Mouse (Mus musculus) ES-Bruce4 (cell line): ENCODE measurements around the gene Anp32e. TPM values are rescaled to one million over a fixed set of nuclear protein-coding genes. Genes with fewer than 3 reads are reported as not detected.

Experiments used
- H3K27ac ChIP-seq: 2 replicates; pipeline ENCODE4 v1.5.1; 2012; ENCODE audit warnings: low read length, inconsistent platforms; ENCODE audit not compliant: insufficient read depth
- H3K27me3 ChIP-seq: 2 replicates; pipeline ENCODE4 v1.6.1; 2012; ENCODE audit warnings: mild to moderate bottlenecking, low read length, inconsistent platforms; ENCODE audit not compliant: control insufficient read depth, poor library complexity, insufficient read depth, severe bottlenecking
- H3K36me3 ChIP-seq: 2 replicates; pipeline ENCODE4 v1.6.1; 2012; ENCODE audit warnings: inconsistent platforms, mild to moderate bottlenecking, low read length, moderate library complexity; ENCODE audit not compliant: control insufficient read depth, poor library complexity, insufficient read depth, severe bottlenecking
- H3K4me1 ChIP-seq: one replicate; pipeline ENCODE4 v1.8.1; 2011; ENCODE audit warnings: low read length; ENCODE audit not compliant: control insufficient read depth, insufficient read depth
- H3K4me3 ChIP-seq: 2 replicates; pipeline ENCODE4 v1.5.1; 2011; ENCODE audit warnings: low read depth, mild to moderate bottlenecking, low read length
- H3K9ac ChIP-seq: 2 replicates; pipeline ENCODE4 v1.6.1; 2012; ENCODE audit warnings: low read depth, mild to moderate bottlenecking, inconsistent platforms; ENCODE audit not compliant: poor library complexity, severe bottlenecking
- H3K9me3 ChIP-seq: replicated peaks from 2 replicates; pipeline ENCODE4 v1.6.1; 2012; ENCODE audit warnings: mild to moderate bottlenecking, low read length, inconsistent platforms; ENCODE audit not compliant: control insufficient read depth, poor library complexity, insufficient read depth, severe bottlenecking
- CTCF ChIP-seq: IDR thresholded peaks from one replicate; pipeline ENCODE4 v1.8.1; 2011; ENCODE audit warnings: low read depth, low read length
- EP300 ChIP-seq: IDR thresholded peaks from 2 replicates; pipeline ENCODE4 v1.6.1; 2011; ENCODE audit warnings: low read depth, low read length; ENCODE audit not compliant: insufficient read depth
- POLR2A ChIP-seq: IDR thresholded peaks from one replicate; pipeline ENCODE4 v1.8.1; 2011; ENCODE audit warnings: low read length; ENCODE audit not compliant: insufficient read depth
- polyA plus RNA-seq: library from polyadenylated mRNA; stranded (reverse); fragments of >200 nt; gene quantifications from 2 replicates; pipeline ENCODE4 v1.2.4, GENCODE M21; 2011; ENCODE audit warnings: low read depth; ENCODE audit not compliant: missing spikeins, insufficient read depth, insufficient read length

Gene Anp32e
- polyA plus RNA-seq, 1 experiment = 386 TPM

DNA sequence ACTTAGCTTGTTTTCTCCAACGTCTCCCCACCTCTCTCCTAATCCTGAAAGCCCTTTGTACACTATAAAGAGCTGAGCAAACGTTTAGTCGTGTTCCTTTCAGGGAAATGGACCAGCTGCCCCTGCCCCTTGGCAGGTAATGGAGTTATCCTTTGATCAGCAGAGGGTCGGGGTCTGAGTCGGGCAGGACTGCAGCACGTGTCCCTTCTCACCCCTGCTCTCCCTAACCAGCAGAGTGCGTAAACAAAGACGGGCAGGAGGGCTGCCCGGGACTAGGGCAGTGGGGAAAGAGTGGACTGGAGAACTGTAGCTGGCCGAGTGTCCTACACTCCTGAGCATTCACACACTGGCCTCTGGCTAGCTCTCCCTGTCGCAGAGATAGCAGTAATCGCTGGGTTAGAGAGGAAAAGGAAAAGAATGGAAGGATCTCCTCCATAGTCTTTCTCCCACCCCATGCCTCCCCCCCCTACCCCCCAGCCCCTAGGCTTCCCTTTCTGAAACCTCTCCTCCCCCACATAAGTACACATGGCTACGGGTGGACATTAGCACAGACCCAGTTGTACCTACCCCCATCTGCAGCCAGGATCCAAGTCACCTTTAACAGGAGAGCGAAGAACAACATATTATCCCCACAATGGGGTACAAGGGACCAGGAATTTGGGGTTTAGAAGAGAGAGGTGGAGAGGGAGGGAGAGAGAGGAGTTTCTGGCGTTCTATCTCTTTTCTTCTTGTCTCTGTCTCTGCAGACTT lies 25.1 kb upstream of the Anp32e start:
- H3K9ac ChIP-seq = peak overlapping the region; percentile 11; the same call in 1 of the 2 replicates
- 0 out of 2 replicates have a peak, but pooled peaks cover 6% of the 10 kb centered on the region for H3K27me3 ChIP-seq
- no peaks in the 10 kb centered on the region for H3K9me3 ChIP-seq
- no peaks in the 10 kb centered on the region for H3K36me3 ChIP-seq
- H3K4me3 ChIP-seq = peak overlapping the region; percentile 6; the same call in 1 of the 2 replicates
- peaks cover 4% of the 10 kb centered on the region for H3K4me1 ChIP-seq
- H3K27ac ChIP-seq = no peak overlapping the region
- TF ChIP-seq EP300 (no peak), POLR2A (no peak), CTCF (no peak)

DNA sequence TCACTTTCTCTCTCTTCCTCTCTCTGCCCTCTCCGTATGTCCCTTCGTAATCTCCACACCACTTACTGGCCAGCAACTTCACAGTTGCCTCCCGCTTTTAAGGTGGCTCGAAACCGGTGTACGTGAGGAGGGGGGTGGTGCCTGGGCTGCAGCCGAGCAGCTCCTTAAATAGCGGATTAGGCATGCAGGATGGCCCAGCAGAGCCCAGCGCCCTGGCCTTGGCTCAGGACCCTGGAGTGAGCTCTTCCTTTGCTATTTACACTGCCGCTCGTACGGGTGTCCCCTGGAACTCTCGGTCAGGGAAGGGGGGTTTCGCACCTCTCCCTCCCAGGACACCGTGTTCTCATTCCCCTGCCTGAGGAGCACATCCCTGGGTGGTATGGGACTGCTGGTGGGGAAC lies 24.5 kb upstream of the Anp32e start, which contains the start of gene Car14:
Car14 (minus strand) TSS at position 124 of the 400 bp plus-strand sequence.
- TF ChIP-seq POLR2A = no peak
- TF ChIP-seq CTCF = no peak
- peak within 1 kb of the TSS; percentile 57 for H3K4me3 ChIP-seq
- no peaks in the 10 kb centered on the region for H3K36me3 ChIP-seq
- H3K9me3 ChIP-seq = no peaks in the 10 kb centered on the region
- 0 out of 2 replicates have a peak, but pooled peaks cover 6% of the 10 kb centered on the region for H3K27me3 ChIP-seq
- no peak within 1 kb of the TSS for H3K27ac ChIP-seq
- peaks cover 4% of the 10 kb centered on the region for H3K4me1 ChIP-seq
- H3K9ac ChIP-seq = peak within 1 kb of the TSS; percentile 11

DNA sequence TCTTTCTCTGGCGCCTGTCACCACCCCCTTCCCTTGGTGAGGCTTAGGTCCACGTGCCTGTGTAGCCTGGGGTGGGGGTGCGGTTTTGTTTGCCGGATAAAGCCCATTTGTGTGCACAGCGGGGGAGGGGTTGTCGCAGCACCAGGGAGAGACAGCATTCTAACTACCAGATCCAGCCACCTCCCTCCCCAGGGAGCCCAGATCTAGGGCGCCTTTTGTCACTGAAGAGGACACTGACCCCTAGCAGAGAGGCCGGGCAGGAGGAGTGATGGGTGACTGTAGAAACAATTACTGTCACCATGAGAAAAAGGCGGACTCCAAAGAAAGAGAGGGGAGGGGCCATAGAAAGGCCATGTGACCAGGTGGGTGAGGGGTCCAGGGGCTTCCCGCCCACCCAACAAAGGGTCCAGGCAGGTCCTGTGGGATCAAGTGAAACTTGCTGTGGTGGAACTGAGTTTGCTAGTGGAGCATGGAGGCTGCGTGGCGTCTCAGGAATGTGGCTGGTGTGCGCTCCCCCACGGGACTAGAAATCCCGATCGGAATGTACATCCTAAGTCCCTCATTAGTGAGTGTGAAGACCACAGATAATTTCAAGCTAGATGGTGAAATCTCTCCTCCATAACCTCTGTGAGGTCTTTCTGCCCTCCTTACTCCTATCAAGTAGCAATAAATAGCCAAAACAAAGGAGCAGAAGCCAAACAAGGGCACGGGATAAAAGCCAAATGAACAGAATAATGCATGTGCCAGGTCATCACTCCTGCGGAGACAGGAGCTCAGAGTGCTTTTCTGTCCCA lies 23.7 kb upstream of the Anp32e start:
- 0 out of 2 replicates have a peak, but pooled peaks cover 6% of the 10 kb centered on the region for H3K27me3 ChIP-seq

DNA sequence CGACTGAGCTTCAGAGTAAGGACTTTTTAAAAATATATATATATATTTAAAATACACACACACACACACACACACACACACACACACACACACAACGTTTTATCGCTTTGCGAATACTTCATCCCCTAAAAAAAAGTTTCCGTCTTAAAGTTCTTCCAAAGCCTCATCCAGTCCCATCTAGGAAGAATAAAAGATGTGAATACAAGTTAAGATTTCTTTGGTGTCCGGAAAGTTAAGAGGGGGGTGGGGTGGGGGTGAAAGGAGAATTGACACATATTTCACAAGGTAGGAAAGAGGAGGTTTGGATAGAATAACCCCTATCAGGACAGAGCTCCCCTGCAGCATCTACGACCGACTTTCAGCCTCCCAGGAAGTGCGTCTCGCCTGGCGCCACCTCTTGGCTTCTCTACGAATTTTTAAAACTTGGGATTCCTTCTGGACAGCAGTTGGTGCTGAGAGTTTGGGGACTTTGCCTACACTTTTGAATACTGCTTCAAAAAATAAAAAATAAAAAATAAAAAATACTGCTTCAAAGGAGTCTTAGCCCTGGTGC lies 23.0 kb upstream of the Anp32e start:
- no peaks in the 10 kb centered on the region for H3K36me3 ChIP-seq
- no peaks in the 10 kb centered on the region for H3K9me3 ChIP-seq
- H3K27ac ChIP-seq = no peak overlapping the region
- TF ChIP-seq CTCF = peak; percentile 65
- TF ChIP-seq EP300 = 0 out of 2 replicates have a peak, but pooled peaks have one; percentile 29
- TF ChIP-seq POLR2A = no peak
- H3K9ac ChIP-seq = no peak overlapping the region
- 0 out of 2 replicates have a peak, but pooled peaks cover 6% of the 10 kb centered on the region for H3K27me3 ChIP-seq
- peaks cover 6% of the 10 kb centered on the region for H3K4me1 ChIP-seq
- H3K4me3 ChIP-seq = no peak overlapping the region

More for the DNA sequence above, 23.7 kb upstream of the Anp32e start:
- H3K4me3 ChIP-seq = peak overlapping the region; percentile 57
- H3K4me1 ChIP-seq = peaks cover 4% of the 10 kb centered on the region
- TF ChIP-seq POLR2A (no peak), EP300 (peak; percentile 81; the same call in 1 of the 2 replicates)
- no peaks in the 10 kb centered on the region for H3K9me3 ChIP-seq
- no peaks in the 10 kb centered on the region for H3K36me3 ChIP-seq
- no peak overlapping the region for H3K27ac ChIP-seq
- peak overlapping the region; percentile 11; the same call in 1 of the 2 replicates for H3K9ac ChIP-seq

DNA sequence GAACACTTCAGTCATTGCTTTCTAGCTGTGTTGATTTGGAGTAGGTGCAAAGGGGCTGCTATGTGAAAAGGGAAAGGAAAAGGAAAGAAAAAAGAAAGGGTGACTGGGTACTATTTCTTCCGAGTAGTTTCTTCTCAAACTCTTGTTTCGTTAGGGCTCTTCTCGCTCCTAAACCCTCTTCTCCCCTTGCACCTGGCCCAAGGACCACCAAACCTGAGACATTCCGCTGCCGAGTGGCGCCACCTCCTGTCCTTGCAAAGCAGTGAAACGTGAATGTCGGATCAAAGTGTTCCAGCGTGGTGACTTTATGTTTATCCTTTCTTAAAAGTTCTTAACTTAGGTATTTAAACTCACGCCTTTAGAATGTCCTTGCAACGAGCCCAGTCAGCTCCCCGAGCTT lies 22.2 kb upstream of the Anp32e start:
- Histone ChIP-seq H3K4me1 (peaks cover 6% of the 10 kb centered on the region), H3K4me3 (no peak overlapping the region), H3K36me3 (no peaks in the 10 kb centered on the region), H3K27ac (no peak overlapping the region), H3K9ac (0 out of 2 replicates have a peak overlapping the region, but pooled peaks have one; percentile 13), H3K9me3 (no peaks in the 10 kb centered on the region), H3K27me3 (0 out of 2 replicates have a peak, but pooled peaks cover 6% of the 10 kb centered on the region)
- TF ChIP-seq POLR2A = no peak
- TF ChIP-seq CTCF = peak; percentile 95
- no peak for TF ChIP-seq EP300

DNA sequence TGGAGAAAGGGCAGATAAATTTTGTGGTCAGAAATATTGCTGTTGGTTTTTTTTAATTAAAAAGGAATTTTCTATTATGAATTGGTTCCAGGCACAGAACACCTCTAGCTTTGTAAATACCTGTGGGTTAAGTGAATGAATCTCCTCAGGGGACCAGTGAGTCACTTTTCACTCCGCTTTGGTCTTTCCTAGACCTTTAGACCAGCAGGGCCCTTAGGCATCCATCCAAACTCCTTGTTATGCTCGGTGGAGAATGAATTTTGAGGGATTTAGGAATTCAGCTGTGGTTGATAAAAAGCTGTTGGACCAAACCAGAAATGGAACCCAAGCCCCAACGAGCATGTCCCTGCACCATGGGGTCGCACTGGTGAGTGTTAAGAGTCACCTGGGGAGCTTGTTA lies 21.4 kb upstream of the Anp32e start:
- peaks cover 6% of the 10 kb centered on the region for H3K4me1 ChIP-seq
- H3K36me3 ChIP-seq = no peaks in the 10 kb centered on the region
- no peak overlapping the region for H3K9ac ChIP-seq
- H3K9me3 ChIP-seq = no peaks in the 10 kb centered on the region
- H3K4me3 ChIP-seq = no peak overlapping the region
- H3K27ac ChIP-seq = no peak overlapping the region
- 0 out of 2 replicates have a peak, but pooled peaks cover 6% of the 10 kb centered on the region for H3K27me3 ChIP-seq
- no peak for TF ChIP-seq EP300
- TF ChIP-seq POLR2A = no peak
- no peak for TF ChIP-seq CTCF
